Mouse (Mus musculus): Measurements from ENCODE around the gene Gm49378.

- TF ChIP-seq GATA1 (IDR thresholded peaks at IDR 0.05; ENCODE audit: borderline replicate concordance, low read length) (no peak), FLI1 (IDR thresholded peaks at IDR 0.05; ENCODE audit: low read length) (no peak)
These were observed 6.7 kb upstream of the Gm49378 start for GRCm38 (mm10) chr14:55644261-55644888.

Measured in megakaryocyte, embryonic 14.5 days (primary cell).